Mouse (Mus musculus) small intestine, adult 2 months (tissue): ENCODE results near the gene Mfsd13b.

Experiments
- CTCF ChIP-seq: fragments of 200-500 bp; IDR thresholded peaks from 2 replicates; pipeline ENCODE4 v1.5.1; 2012; ENCODE audit warnings: low read depth, mild to moderate bottlenecking, control low read depth, inconsistent platforms, low read length, moderate library complexity, mixed read lengths; ENCODE audit not compliant: insufficient replicate concordance, insufficient read length; ENCODE audit errors: extremely low read depth
- POLR2A ChIP-seq: fragments of 200-500 bp; IDR thresholded peaks from 2 replicates; pipeline ENCODE4 v1.6.1; 2012; ENCODE audit warnings: low read depth, mild to moderate bottlenecking, control low read depth, inconsistent platforms, low read length, moderate library complexity

- TF ChIP-seq POLR2A = no peak
- TF ChIP-seq CTCF = no peak
Observed at GRCm38 (mm10) chr7:121003793-121004418, 21.6 kb downstream of the Mfsd13b start.
